Mouse (Mus musculus) small intestine, adult 2 months (tissue): ENCODE measurements around the gene Zbtb3.
A peak's percentile ranks its signal among the peaks of the same experiment; 100 is the strongest.

Experiments
- CTCF ChIP-seq: fragments of 200-500 bp; IDR thresholded peaks from 2 replicates; pipeline ENCODE4 v1.5.1; 2012; ENCODE audit warnings: low read depth, mild to moderate bottlenecking, control low read depth, inconsistent platforms, low read length, moderate library complexity, mixed read lengths; ENCODE audit not compliant: insufficient replicate concordance, insufficient read length; ENCODE audit errors: extremely low read depth
- POLR2A ChIP-seq: fragments of 200-500 bp; IDR thresholded peaks from 2 replicates; pipeline ENCODE4 v1.6.1; 2012; ENCODE audit warnings: low read depth, mild to moderate bottlenecking, control low read depth, inconsistent platforms, low read length, moderate library complexity

- peak; percentile 82 for TF ChIP-seq POLR2A
- TF ChIP-seq CTCF, result no peak
Measured at GRCm38 (mm10) chr19:8770567-8771270, 31.6 kb upstream of the Zbtb3 start, which contains the start of gene Tmem223.
